Mouse (Mus musculus): Measurements from ENCODE around the gene Vti1a.

GRCm38 (mm10) chr19:55542461-55542860 lies 226.4 kb downstream of the Vti1a start:
- no peak for TF ChIP-seq CTCF (IDR thresholded peaks at IDR 0.05; ENCODE audit: borderline replicate concordance, insufficient read depth, low read length)
- TF ChIP-seq POLR2A (IDR thresholded peaks at IDR 0.05; ENCODE audit: low read depth, low read length): peak; percentile 41
